Mouse (Mus musculus): ENCODE measurements around the gene Ap1g2. TPM values are rescaled to one million over a fixed set of nuclear protein-coding genes. Genes with fewer than 3 reads are reported as not detected.

The Ap1g2 gene
- polyA plus RNA-seq (2015; fragmentation: Nextera tagmentation; extraction: Ambion mirVana) = 25.5 and 29.1 TPM in 2 replicates

DNA sequence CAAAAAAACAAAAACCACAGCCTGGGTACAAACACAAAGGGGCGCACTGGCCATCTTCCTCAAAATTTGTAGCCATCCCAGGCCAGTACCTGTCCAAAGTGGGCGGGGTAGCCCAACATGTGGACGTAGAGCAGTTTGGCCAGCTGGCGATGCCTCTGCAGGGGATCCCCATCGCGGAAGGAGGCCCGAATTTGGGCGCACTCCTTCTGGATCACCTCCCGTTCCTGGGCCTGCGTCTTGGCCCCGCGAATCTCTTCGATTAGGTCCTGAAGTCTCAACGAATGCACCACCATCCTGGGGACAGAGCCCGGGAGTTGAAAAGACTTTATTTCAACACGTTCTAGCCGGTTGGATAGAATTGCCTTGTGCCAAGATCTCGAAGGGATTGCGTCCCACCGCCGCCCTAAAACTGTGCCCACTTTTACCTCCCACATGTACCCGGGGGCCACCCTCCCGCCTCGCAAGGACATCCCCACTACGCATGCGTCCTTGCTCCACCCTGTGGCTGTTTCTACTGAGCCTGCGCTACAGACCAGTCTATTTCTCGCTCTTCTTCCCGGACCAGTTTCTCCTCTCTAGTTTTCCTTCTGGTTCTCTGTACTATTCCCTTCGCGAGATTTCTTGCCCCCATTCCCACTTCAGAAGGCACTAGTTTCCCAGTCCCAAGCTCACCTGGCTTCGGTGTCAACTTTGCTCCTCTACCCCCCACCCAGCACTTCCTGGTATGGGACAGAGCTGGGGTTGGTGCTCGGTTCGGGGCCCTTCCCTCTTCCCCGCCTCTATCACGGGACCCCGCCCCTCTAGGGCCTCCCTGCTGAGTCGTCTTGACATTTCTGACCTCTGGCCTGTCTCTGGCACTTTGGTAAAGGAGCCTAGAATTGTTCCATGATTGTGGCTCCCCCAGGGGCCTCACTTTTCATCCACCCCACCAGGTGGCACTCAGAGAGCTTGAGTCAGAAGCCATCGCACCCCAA lies at the start of gene Ap1g2:
Ap1g2 (minus strand) TSS at position 758 of the 974 bp plus-strand sequence.
- under 1% methylated on average over 39 of the region's 39 CpGs for WGBS
- H3K36me3 ChIP-seq = peaks cover 2% of the 10 kb centered on the region; the same call in 1 of the 2 replicates
- peaks cover 16% of the 10 kb centered on the region for H3K27me3 ChIP-seq
- H3K9ac ChIP-seq = peak within 1 kb of the TSS; percentile 52
- peak; percentile 77 for ATAC-seq (ENCODE audit: insufficient number of reproducible peaks, low FRiP score, low TSS enrichment, low read depth)
- H3K4me2 ChIP-seq (replicated peaks) = peak within 1 kb of the TSS; percentile 95
- peak within 1 kb of the TSS; percentile 88 for H3K27ac ChIP-seq (replicated peaks)
- peak within 1 kb of the TSS; percentile 58 for H3K4me3 ChIP-seq (replicated peaks)
- H3K9me3 ChIP-seq (replicated peaks) = no peaks in the 10 kb centered on the region
- H3K4me1 ChIP-seq = peaks cover 34% of the 10 kb centered on the region

DNA sequence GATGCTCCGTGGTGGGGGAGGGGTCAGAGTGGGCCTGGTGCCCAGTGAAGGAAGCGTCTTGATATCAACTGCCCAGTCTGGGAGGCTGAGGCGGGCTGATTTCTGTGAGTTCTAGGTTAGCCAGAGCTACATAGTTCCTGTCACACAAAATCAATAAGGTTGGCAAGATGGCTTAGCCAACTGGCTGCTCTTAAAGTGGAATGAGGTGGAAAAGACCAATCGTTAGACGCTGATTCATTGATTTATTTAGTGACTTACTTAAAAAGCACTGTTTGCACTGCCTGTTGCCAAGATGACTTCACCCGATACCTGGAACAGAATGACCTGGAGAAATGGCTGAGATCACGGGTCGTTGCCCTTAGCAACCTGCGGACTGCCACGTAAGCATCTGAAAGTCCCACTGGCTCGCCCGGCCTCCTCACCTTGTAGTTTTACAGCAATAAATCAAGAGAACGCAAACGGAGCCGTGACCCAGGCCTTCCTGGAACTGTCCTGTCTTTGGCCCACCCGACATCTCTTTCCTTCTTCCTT lies 46.6 kb upstream of the Ap1g2 start:
- Histone ChIP-seq H3K9ac (no peak overlapping the region), H3K36me3 (no peaks in the 10 kb centered on the region), H3K4me2 (replicated peaks) (no peak overlapping the region), H3K27me3 (no peaks in the 10 kb centered on the region), H3K4me1 (no peaks in the 10 kb centered on the region), H3K27ac (replicated peaks) (no peak overlapping the region), H3K9me3 (replicated peaks) (no peaks in the 10 kb centered on the region), H3K4me3 (replicated peaks) (no peak overlapping the region)
- no peak for ATAC-seq (ENCODE audit: insufficient number of reproducible peaks, low FRiP score, low TSS enrichment, low read depth)
- WGBS = 89% methylated on average over 16 of the region's 16 CpGs

DNA sequence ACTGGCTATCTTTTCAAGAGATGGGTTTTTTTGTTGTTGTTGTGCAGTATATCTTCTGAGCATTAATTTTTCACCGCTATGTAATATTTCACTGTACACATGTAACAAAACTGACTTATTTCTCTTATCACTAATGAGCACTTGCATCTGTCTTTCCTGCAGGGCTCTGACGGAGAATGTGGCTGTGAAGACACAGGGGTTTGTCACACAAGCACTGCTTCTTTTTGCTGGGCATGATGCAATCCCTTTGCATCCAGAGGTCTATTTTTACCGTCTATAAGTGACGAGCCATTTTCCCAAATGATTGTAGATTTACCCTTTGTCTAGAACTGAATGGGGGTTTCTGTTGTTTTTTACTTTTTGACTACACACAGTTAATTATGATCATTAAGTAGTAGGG lies 45.8 kb upstream of the Ap1g2 start:
- no peak overlapping the region for H3K27ac ChIP-seq (replicated peaks)
- 78% methylated on average over 4 of the region's 4 CpGs for WGBS
- no peaks in the 10 kb centered on the region for H3K4me1 ChIP-seq
- H3K9ac ChIP-seq = no peak overlapping the region
- no peak overlapping the region for H3K4me2 ChIP-seq (replicated peaks)
- H3K4me3 ChIP-seq (replicated peaks) = no peak overlapping the region
- no peaks in the 10 kb centered on the region for H3K27me3 ChIP-seq
- no peaks in the 10 kb centered on the region for H3K36me3 ChIP-seq
- H3K9me3 ChIP-seq (replicated peaks) = no peaks in the 10 kb centered on the region
- ATAC-seq (ENCODE audit: insufficient number of reproducible peaks, low FRiP score, low TSS enrichment, low read depth) = no peak

DNA sequence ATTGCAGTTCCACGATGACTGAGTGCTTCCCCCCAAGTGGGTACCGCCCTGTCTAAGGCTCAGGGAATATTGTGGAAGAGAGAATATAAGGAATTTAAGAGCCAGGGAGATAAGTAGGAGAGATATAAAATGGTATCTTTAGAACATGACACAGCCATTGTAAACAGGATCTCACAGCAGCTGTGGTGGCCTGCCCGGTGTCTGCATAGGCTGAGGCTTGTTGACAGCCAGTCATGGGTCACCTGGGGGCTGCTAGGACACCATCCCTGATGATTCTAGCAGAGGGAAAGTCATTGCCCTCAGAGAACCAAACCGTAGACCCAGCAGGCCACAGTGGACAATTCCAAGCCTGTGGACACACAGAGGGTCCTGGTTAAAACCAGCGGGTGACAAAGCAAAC lies 44.6 kb upstream of the Ap1g2 start:
- Histone ChIP-seq H3K4me2 (replicated peaks) (no peak overlapping the region), H3K9me3 (replicated peaks) (no peaks in the 10 kb centered on the region), H3K4me3 (replicated peaks) (no peak overlapping the region), H3K4me1 (no peaks in the 10 kb centered on the region), H3K36me3 (no peaks in the 10 kb centered on the region), H3K27me3 (no peaks in the 10 kb centered on the region), H3K9ac (no peak overlapping the region), H3K27ac (replicated peaks) (no peak overlapping the region)
- no peak for ATAC-seq (ENCODE audit: insufficient number of reproducible peaks, low FRiP score, low TSS enrichment, low read depth)
- 81% methylated on average over 5 of the region's 5 CpGs for WGBS

DNA sequence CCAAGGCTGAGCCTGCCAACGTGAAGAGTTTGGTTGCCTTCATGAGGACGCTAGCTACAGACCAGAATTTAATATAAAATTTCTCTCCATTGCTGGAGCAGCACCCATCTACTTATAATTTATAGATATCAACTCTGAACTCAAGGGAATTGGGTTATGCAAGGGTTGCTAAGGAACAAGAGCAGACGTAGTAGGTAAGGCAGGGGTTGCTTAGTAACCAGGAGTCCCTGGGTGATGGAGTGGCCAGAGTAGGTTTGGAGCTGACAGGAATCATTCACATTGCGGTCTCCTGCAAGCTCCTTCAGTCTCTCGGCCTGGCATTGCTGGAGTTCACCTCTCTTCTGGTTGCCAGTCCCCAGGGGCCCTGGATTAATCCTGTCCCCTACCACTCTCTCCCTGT lies 42.6 kb upstream of the Ap1g2 start:
- ATAC-seq (ENCODE audit: insufficient number of reproducible peaks, low FRiP score, low TSS enrichment, low read depth) = no peak
- no peaks in the 10 kb centered on the region for H3K27me3 ChIP-seq
- H3K4me1 ChIP-seq = no peaks in the 10 kb centered on the region

DNA sequence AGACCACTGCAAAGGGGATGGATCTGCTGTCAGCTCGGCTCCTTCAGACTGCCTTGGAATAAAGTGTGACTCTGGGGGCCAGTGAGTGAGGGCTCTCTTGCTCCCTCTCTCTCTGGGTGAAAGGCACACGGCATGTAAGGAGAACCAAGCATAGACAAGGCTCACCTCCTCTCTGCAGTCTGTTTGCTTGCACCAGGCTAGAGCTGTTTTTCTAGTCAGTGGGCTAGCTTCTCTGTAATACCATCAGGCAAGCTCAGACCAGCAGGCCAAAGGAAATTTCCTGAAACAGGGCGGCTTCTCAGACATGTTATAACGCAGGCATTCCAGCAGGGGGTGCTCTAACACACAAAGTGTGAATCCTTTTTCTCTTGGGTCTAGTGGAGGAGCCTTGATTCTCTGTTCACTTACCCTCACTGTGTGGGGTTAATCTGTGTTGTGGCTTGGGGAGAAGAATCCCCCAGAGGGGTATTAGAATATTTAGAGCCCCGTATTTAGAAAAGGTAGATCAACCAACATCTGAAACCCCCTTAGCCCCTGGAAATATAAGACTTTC lies 42.0 kb upstream of the Ap1g2 start:
- no peak overlapping the region for H3K27ac ChIP-seq (replicated peaks)
- no peaks in the 10 kb centered on the region for H3K36me3 ChIP-seq
- no peak overlapping the region for H3K4me3 ChIP-seq (replicated peaks)
- H3K9me3 ChIP-seq (replicated peaks) = no peaks in the 10 kb centered on the region
- ATAC-seq (ENCODE audit: insufficient number of reproducible peaks, low FRiP score, low TSS enrichment, low read depth) = no peak
- WGBS = 24% methylated on average over 5 of the region's 5 CpGs
- H3K27me3 ChIP-seq = no peaks in the 10 kb centered on the region
- no peak overlapping the region for H3K9ac ChIP-seq
- H3K4me1 ChIP-seq = no peaks in the 10 kb centered on the region
- H3K4me2 ChIP-seq (replicated peaks) = no peak overlapping the region

More for the DNA sequence above, 42.6 kb upstream of the Ap1g2 start:
- H3K4me2 ChIP-seq (replicated peaks) = no peak overlapping the region
- no peak overlapping the region for H3K27ac ChIP-seq (replicated peaks)
- H3K36me3 ChIP-seq = no peaks in the 10 kb centered on the region
- H3K4me3 ChIP-seq (replicated peaks) = no peak overlapping the region
- H3K9me3 ChIP-seq (replicated peaks) = no peaks in the 10 kb centered on the region
- WGBS = 77% methylated on average over 5 of the region's 5 CpGs
- H3K9ac ChIP-seq = no peak overlapping the region

DNA sequence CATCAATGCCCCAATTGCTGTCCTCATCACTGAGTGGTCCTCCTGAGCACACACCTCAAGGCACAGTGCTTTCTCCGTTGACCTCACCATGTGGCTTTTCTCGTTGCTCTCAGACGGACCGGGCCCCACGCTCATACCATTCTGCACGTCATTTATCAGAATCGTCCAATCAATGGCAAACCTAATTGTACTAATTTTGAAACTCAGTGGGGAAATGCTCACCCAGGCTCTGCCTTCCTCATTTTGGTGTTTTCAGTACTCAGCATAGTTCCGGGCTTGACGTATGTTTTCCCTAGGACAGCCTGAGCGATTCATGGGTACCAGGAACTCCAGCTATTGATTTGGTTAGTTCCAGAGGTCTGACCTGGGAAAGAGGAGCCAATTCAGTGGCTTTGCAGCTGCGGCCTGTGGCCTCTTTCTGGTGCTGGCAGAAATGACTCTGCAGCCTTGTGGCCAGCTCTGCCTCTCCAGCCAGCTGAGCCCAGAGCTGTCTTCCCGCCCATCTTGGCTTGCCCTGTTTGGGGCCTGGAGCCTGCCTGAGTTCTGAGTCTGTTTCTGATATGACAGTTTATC lies 40.5 kb upstream of the Ap1g2 start:
- H3K36me3 ChIP-seq = no peaks in the 10 kb centered on the region
- no peak overlapping the region for H3K27ac ChIP-seq (replicated peaks)
- H3K4me3 ChIP-seq (replicated peaks) = no peak overlapping the region
- no peak overlapping the region for H3K9ac ChIP-seq
- WGBS = 84% methylated on average over 12 of the region's 12 CpGs
- no peaks in the 10 kb centered on the region for H3K27me3 ChIP-seq
- no peak overlapping the region for H3K4me2 ChIP-seq (replicated peaks)
- H3K4me1 ChIP-seq = no peaks in the 10 kb centered on the region
- H3K9me3 ChIP-seq (replicated peaks) = no peaks in the 10 kb centered on the region
- no peak for ATAC-seq (ENCODE audit: insufficient number of reproducible peaks, low FRiP score, low TSS enrichment, low read depth)

DNA sequence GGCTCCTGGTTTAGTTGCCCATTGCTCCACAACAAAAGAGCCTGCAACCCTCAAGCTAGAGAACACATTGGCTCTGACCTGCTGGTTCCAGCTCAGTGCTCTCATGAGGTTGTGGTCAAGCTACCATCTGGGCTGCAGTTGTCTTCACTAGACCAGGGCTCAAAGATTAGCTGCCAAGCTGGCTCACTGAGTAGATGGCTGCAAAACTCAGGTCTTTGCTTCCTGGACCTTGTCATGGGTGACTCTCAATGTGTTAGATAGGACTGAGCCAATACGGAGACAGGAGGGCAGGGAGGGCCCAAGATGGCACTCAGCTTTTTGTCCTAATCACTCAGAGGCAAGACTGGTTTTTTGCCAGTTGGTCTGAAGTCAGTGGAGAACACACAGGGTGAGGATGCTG lies 39.9 kb upstream of the Ap1g2 start:
- ATAC-seq (ENCODE audit: insufficient number of reproducible peaks, low FRiP score, low TSS enrichment, low read depth) = no peak
- Histone ChIP-seq H3K4me3 (replicated peaks) (no peak overlapping the region), H3K27ac (replicated peaks) (no peak overlapping the region), H3K9ac (no peak overlapping the region), H3K4me2 (replicated peaks) (no peak overlapping the region), H3K36me3 (no peaks in the 10 kb centered on the region), H3K9me3 (replicated peaks) (no peaks in the 10 kb centered on the region), H3K27me3 (no peaks in the 10 kb centered on the region), H3K4me1 (no peaks in the 10 kb centered on the region)
- WGBS = 88% methylated on average over 1 of the region's 1 CpGs

DNA sequence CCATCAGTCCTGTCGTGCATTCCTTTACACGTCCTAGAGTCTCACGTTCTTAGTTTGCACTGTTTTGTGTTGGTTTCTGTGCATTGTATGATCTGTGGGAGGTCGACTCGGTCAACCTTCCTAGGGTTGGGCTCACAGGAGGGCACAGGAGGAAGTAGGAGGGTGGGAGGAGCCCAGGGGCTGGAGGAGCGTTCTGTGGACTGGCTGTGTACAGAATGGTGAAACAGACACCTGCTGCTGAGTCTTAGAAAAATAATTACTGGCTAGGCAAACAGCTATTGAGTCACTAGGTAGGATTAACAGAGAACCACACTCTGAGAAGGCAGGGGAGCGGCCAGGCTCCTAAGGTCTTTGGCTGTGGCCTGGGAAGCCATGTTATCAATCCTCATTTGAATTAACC lies 32.9 kb upstream of the Ap1g2 start:
- Histone ChIP-seq H3K9ac (no peak overlapping the region), H3K4me3 (replicated peaks) (no peak overlapping the region), H3K9me3 (replicated peaks) (no peaks in the 10 kb centered on the region), H3K4me1 (no peaks in the 10 kb centered on the region), H3K27ac (replicated peaks) (no peak overlapping the region), H3K36me3 (no peaks in the 10 kb centered on the region), H3K27me3 (no peaks in the 10 kb centered on the region), H3K4me2 (replicated peaks) (no peak overlapping the region)
- ATAC-seq (ENCODE audit: insufficient number of reproducible peaks, low FRiP score, low TSS enrichment, low read depth) = no peak
- 48% methylated on average over 7 of the region's 7 CpGs for WGBS

DNA sequence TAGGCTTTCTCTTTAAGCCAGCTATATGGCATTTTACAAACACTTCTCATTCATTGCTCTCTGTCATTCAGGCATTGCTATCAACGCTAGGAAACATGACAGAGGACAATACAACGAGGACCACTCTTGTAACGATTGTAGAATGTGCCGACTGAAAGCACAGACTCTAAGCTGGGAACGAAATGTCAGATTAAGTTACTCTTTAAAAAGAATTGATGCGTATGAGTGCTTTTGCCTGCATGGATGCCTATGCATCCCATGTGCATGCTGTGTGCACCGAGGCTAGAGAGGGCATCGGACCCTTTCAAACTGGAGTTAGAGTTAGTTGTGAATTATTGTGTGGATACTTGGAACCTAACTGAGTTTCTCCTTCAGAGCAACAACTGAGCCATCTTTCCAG lies 29.3 kb upstream of the Ap1g2 start:
- ATAC-seq (ENCODE audit: insufficient number of reproducible peaks, low FRiP score, low TSS enrichment, low read depth) = no peak
- Histone ChIP-seq H3K27ac (replicated peaks) (no peak overlapping the region), H3K36me3 (no peaks in the 10 kb centered on the region), H3K4me3 (replicated peaks) (no peak overlapping the region), H3K4me1 (no peaks in the 10 kb centered on the region), H3K9me3 (replicated peaks) (no peaks in the 10 kb centered on the region), H3K9ac (no peak overlapping the region), H3K4me2 (replicated peaks) (no peak overlapping the region), H3K27me3 (no peaks in the 10 kb centered on the region)
- WGBS = 67% methylated on average over 8 of the region's 8 CpGs

DNA sequence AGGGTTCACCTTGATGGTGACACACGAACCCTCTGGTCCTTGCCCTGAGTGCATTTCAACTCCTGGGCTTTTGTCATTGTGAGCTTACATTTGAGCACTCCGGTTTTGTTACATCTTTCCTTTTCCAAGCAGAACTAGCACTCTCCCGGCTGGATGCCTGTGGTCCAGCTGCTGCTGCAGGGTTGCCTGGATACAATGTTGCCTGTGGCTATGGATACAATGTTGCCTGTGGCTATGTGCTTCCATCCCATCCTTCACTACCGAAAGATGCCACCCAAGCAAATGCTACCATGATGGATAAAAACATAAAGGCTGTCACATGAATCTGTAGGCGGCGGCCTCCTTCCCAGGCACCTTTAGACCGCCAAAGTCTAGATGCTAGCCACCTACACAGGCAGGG lies 20.1 kb upstream of the Ap1g2 start:
- Histone ChIP-seq H3K36me3 (no peaks in the 10 kb centered on the region), H3K27me3 (no peaks in the 10 kb centered on the region), H3K9me3 (replicated peaks) (no peaks in the 10 kb centered on the region), H3K4me1 (peaks cover 10% of the 10 kb centered on the region), H3K27ac (replicated peaks) (no peak overlapping the region), H3K9ac (no peak overlapping the region), H3K4me2 (replicated peaks) (no peak overlapping the region), H3K4me3 (replicated peaks) (no peak overlapping the region)
- ATAC-seq (ENCODE audit: insufficient number of reproducible peaks, low FRiP score, low TSS enrichment, low read depth) = no peak
- WGBS = 82% methylated on average over 7 of the region's 7 CpGs
